Mouse (Mus musculus) retina, adult 2 months (tissue): Measurements from ENCODE around the gene Arhgef18.

Experiments used
- DNase-seq: peaks from one replicate; pipeline ENCODE4 v3.0.0-alpha.2; 2012; ENCODE audit warnings: low read depth, low spot score

Arhgef18 gene

DNA sequence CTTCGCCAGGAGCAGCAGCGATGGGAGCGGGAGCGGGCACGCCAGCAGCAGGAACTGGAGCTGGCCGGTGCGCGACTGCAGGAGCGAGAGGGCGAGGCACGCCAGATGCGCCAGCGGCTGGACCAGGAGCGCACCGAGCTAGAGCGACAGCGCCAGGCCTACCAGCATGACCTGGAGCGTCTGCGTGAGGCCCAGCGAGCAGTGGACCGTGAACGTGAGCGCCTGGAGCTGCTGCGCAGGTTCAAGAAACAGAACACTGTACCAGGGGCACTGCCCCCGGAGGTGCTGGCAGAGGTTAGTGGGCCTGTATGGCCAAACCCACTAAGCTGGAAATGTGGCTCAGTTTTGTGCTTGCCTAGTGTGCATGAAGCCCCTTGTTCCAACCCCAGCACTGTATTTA lies 59.2 kb downstream of the Arhgef18 start:
- DNase-seq, result no peak

DNA sequence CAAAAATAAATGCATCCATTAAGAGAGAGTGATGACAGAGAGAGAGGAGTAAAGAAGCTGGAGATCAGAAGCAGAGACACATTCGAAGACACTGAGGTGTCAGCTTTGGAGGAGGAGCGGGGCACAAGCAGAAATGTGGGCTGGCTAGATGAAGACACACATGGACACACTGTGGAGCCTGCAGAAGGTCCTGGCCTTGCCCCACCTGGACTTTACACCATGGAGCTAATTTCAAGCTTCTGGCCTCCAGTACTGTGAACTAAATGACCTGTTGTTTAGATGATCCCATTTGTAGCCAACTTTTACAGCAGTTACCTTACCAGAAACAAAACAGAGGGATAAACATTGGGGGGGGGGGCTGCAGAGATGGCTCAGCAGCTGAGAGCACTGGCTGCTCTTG lies 70.4 kb downstream of the Arhgef18 start:
- DNase-seq, result no peak

DNA sequence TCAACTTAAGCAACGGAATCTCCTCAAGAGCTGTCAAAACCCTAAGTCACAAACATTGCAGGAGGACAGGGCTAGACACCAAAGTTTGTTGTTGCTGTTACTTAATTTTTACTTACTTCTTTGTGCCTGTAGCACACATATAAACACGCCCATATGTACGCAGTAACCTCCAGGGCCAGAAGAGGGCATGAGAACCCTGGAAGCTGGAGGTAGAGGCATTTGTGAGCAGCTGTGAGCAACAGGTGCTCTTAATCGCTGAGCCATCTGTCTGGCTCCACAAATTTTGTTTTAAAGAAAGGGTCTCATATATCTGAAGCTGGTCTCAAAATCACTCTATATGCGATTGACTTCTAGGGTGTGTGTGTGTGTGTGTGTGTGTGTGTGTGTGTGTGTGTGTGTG lies 71.5 kb downstream of the Arhgef18 start:
- no peak for DNase-seq

- DNase-seq, result peak; percentile 85
Measured at GRCm38 (mm10) chr8:3467006-3467885, 74.4 kb downstream of the Arhgef18 start, which contains the start of gene Pex11g. Gene Pex11g (minus strand): TSS chr8:3467680.

GRCm38 (mm10) chr8:3467886-3468545 lies 75.2 kb downstream of the Arhgef18 start:
- no peak for DNase-seq

GRCm38 (mm10) chr8:3468838-3469237 lies 76.0 kb downstream of the Arhgef18 start:
- no peak for DNase-seq

GRCm38 (mm10) chr8:3470562-3470961 lies 77.8 kb downstream of the Arhgef18 start, which contains the start of gene Tex45:
Gene Tex45 (plus strand): TSS chr8:3470862.
- DNase-seq, result no peak

DNA sequence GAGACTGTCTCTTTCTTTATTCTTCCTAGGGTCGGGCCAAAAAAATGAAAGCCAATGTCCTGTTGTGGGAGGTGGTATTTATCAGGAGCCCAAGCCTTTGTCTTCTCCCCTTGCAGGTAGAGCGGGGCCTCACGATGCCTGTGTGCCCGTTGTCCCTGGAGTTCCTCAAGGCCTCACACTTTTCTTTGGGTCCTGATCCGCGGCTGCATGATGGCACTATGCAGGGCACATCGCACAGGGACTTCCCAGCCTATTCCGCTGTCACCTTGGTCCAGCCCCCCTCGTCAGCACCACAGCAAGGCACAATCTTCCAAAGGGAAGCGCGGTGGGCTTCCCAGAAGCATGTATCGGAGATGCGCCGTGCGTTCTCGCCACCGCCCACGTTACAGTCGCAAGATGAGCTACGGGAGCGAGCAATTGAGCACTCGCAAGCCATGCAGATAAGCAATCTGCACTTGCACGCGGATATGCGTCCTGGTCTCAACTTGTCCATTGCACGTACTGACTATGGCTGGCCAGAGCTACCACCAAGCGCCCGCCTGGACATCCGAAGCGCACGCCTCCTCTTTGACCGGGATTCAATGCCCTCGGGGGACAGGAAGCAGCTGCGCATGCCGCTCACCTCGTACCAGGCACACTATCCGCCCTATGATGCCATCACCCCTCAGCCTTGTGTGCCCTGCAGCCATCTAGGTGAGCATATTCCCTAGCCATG lies 83.1 kb downstream of the Arhgef18 start:
- no peak for DNase-seq

DNA sequence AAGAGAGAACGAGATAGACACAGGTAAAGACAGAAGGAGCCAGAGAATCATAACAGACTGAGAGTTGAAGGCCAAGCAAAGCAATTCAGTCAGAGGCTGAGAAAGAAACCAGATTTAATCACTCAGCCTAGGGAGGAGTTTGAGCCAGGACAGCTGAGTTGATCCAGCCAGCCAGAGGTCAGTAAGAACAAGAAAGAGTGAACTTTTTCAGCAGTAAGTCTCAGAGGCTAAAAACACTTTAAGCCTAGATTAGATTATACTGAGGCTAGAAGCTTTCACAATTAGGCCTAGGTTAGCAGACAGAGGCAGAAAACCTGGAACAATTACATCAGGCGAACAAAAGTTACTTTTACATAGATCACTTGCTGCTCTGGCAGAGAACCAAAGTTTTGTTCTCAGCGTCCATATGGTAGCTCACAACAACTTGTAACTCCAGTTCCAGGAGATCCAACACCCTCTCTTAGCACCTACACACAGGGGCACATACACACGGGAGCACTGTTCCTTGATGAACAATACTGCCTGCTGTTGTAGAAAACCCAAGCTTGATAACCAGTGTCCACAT lies 87.5 kb downstream of the Arhgef18 start:
- DNase-seq, result no peak

- no peak for DNase-seq
Measured at GRCm38 (mm10) chr8:3481605-3482004, 88.8 kb downstream of the Arhgef18 start.

- DNase-seq, result no peak
Measured at GRCm38 (mm10) chr8:3482240-3482740, 89.5 kb downstream of the Arhgef18 start.

DNA sequence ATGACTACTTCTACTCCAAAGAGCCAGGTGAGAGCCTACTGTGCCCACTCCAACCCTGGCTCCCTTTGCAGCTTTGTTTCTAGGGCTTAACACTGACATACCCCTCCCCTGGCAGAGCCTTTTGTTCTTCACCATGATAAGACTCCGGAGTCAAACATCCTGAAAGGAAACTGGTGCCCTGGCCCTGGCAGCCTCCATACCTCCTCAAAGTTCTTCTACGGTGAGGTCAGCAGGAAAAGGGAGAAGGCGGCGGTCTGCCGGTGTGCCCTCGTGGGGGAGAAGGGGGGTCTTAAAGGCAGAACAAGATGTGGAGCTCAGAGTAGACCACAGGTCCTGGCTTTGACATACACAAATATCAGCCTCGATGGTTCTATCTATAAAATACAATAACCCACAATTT lies 90.7 kb downstream of the Arhgef18 start:
- DNase-seq, result no peak

- DNase-seq, result no peak
Measured at GRCm38 (mm10) chr8:3485192-3485591, 92.4 kb downstream of the Arhgef18 start.

GRCm38 (mm10) chr8:3492901-3493844 lies 100.4 kb downstream of the Arhgef18 start, which contains the start of gene Zfp358:
Gene Zfp358 (plus strand): TSS chr8:3493138.
- peak; percentile 46 for DNase-seq

- DNase-seq, result no peak
Measured at GRCm38 (mm10) chr8:3493845-3494208, 101.0 kb downstream of the Arhgef18 start.

DNA sequence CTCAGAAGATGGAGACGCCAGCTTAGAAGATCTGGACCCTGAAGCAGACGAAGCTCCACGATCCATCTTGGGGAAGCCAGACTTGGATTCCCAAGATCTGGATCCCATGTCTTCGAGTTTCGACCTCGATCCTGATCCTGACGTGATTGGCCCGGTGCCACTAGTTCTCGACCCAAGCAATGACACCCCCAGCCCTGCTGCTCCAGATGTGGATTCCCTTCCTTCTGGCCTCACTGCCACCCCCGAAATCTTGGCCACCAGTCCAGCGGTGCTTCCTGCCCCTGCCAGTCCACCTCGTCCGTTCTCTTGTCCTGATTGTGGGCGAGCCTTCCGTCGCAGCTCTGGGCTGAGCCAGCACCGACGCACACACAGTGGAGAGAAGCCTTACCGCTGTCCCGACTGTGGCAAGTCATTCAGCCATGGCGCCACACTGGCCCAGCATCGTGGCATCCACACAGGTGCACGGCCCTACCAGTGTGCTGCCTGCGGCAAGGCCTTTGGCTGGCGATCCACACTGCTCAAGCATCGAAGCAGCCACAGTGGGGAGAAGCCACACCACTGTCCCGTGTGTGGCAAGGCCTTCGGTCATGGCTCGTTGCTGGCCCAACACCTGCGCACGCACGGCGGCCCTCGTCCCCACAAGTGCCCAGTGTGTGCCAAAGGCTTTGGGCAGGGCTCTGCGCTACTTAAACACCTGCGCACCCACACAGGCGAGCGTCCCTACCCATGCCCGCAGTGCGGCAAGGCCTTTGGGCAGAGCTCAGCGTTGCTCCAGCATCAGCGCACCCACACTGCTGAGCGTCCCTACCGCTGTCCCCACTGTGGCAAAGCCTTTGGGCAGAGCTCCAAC lies 103.0 kb downstream of the Arhgef18 start:
- no peak for DNase-seq

GRCm38 (mm10) chr8:3496428-3496748 lies 103.6 kb downstream of the Arhgef18 start:
- no peak for DNase-seq

DNA sequence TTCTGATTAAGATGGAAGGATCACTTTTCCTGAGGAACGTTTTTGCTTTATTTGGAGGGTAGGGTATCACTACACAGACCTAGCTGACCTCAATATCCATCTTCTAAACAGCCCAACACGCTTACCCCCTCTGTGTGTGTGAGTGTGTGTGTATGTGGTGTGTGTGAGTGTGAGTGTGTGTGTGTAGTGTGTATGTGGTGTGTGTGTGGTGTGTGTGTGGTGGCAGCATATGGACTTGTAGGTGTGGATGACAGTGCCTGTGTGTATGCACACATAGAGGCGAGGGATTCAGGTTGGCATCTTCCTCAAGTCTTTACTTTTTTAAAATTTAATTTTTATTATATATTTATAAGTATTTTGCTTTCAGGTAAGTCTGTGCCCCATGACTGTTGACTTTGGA lies 105.8 kb downstream of the Arhgef18 start:
- no peak for DNase-seq

GRCm38 (mm10) chr8:3499751-3500150 lies 106.9 kb downstream of the Arhgef18 start:
- no peak for DNase-seq
